Mouse (Mus musculus) megakaryocyte, embryonic 14.5 days (primary cell): ENCODE data around the gene Ngly1.

Experiments used
- FLI1 ChIP-seq: IDR thresholded peaks from 2 replicates; pipeline ENCODE4 v1.6.1; 2012; ENCODE audit warnings: low read length, inconsistent platforms, mixed read lengths
- GATA1 ChIP-seq: IDR thresholded peaks from 3 replicates; pipeline ENCODE4 v1.6.1; 2012; ENCODE audit warnings: mixed read lengths, low read length, inconsistent platforms, borderline replicate concordance

DNA sequence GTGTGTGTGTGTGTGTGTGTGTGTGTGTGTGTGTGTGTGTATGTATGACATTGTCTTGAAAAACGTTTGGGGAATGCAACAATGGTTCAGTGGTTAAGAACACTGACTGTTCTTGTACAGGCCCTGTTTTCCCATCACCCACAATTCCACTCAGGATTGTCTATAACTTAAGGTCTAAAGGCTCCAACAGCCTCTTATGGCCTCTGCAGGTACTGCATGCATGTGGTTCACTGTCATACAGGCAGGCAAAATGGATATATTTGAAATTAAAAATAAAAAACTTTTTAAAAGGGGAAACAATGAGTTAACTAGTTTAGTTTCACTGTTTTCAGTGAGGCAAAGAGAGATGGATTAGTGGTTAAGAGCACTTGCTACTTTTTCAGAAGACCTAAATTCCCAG is 76.1 kb downstream of the Ngly1 start:
- TF ChIP-seq GATA1 (no peak), FLI1 (no peak)
